Mouse (Mus musculus) cerebellum, adult (tissue): ENCODE measurements around the gene Gm5141.
A peak's percentile ranks its signal among the peaks of the same experiment; 100 is the strongest.
"Not testable (repeated sequence)": the region's sequence is repeated elsewhere in the genome, so short reads cannot be mapped to it uniquely, and the experiment has no call there.

Experiments
- ATAC-seq: cut with Nextera tagmentation; 2 replicates; pipeline ENCODE4 v1.9.2; 2017; ENCODE audit warnings: mild to moderate bottlenecking, moderate library complexity, mixed read lengths; ENCODE audit not compliant: insufficient number of reproducible peaks, low FRiP score, low TSS enrichment

The Gm5141 gene

GRCm38 (mm10) chr13:62785199-62786134, at the start of gene Gm5141:
Gm5141 (minus strand) TSS chr13:62785808.
- ATAC-seq: peak; percentile 99

- ATAC-seq: no peak
These were observed 47.7 kb upstream of the Gm5141 start for GRCm38 (mm10) chr13:62833341-62833740.

GRCm38 (mm10) chr13:62832239-62832638, 46.6 kb upstream of the Gm5141 start:
- ATAC-seq: no peak

- ATAC-seq: not testable (repeated sequence)
These were observed 30.1 kb upstream of the Gm5141 start for GRCm38 (mm10) chr13:62815705-62816104.

- ATAC-seq: no peak
These were observed 27.1 kb upstream of the Gm5141 start for GRCm38 (mm10) chr13:62812713-62813112.

- not testable (repeated sequence) for ATAC-seq
These were observed 22.4 kb upstream of the Gm5141 start for GRCm38 (mm10) chr13:62807981-62808380.

GRCm38 (mm10) chr13:62786135-62786493, 506 bp upstream of the Gm5141 start:
- not testable (repeated sequence) for ATAC-seq

GRCm38 (mm10) chr13:62763806-62764205, 21.8 kb downstream of the Gm5141 start:
- not testable (repeated sequence) for ATAC-seq

- not testable (repeated sequence) for ATAC-seq
These were observed 24.9 kb downstream of the Gm5141 start, which contains the start of gene Platr25 for GRCm38 (mm10) chr13:62760432-62761415. Platr25 (minus strand) TSS chr13:62760709.

- ATAC-seq: no peak
These were observed 52.3 kb downstream of the Gm5141 start for GRCm38 (mm10) chr13:62733322-62733721.
